24 mouse cellular contexts compared by ENCODE assay signal in genomic region chr2:127479210-127479609, GRCm38 (mm10). TPM values are rescaled to one million over a fixed set of nuclear protein-coding genes. Genes with fewer than 3 reads are reported as not detected.
"Had no signal": no experiment of that assay in that cellular context is flagged by ENCODE, and none has a peak within 500 bp of the region (broad histone marks: within the 10 kb centered on the region; RNA-seq: fewer than 3 reads in every experiment).

No protein-coding gene starts in this region.

- ATAC-seq: intestine, postnatal 0 days; liver, embryonic 12.5 days; midbrain, embryonic 13.5 days; midbrain, embryonic 16.5 days had no signal

- H3K9me3 ChIP-seq: limb, embryonic 12.5 days; liver, embryonic 12.5 days; liver, embryonic 15.5 days; lung, embryonic 15.5 days; megakaryocyte, embryonic 14.5 days; midbrain, embryonic 10.5 days; midbrain, embryonic 13.5 days; neural tube, embryonic 13.5 days had no signal

- H3K4me2 ChIP-seq: limb, embryonic 12.5 days; liver, embryonic 12.5 days; liver, embryonic 15.5 days; lung, embryonic 15.5 days; midbrain, embryonic 13.5 days; neural tube, embryonic 13.5 days had no signal

- H3K27ac ChIP-seq: kidney, postnatal 0 days; limb, embryonic 12.5 days; liver, embryonic 12.5 days; liver, embryonic 15.5 days; lung, embryonic 15.5 days; midbrain, embryonic 10.5 days; midbrain, embryonic 13.5 days; neural tube, embryonic 13.5 days had no signal

- DNase-seq: kidney, adult 2 months; kidney, postnatal 25 days; liver; lung, adult 18-20 months; lung, postnatal 10 days; lung, postnatal 36 days; retina, postnatal 1 day; thymus, adult 18-20 months; thymus, postnatal 36 days had no signal

- H3K36me3 ChIP-seq: limb, embryonic 12.5 days; liver, embryonic 12.5 days; liver, embryonic 15.5 days; lung, embryonic 15.5 days; midbrain, embryonic 10.5 days; midbrain, embryonic 13.5 days; neural tube, embryonic 13.5 days had no signal

- H3K9ac ChIP-seq: limb, embryonic 12.5 days; liver, embryonic 12.5 days; liver, embryonic 15.5 days; lung, embryonic 15.5 days; midbrain, embryonic 13.5 days; neural tube, embryonic 13.5 days had no signal

- H3K4me3 ChIP-seq: limb, embryonic 12.5 days; liver, embryonic 12.5 days; liver, embryonic 15.5 days; lung, embryonic 15.5 days; megakaryocyte, embryonic 14.5 days; midbrain, embryonic 10.5 days; midbrain, embryonic 13.5 days; myocyte; neural tube, embryonic 13.5 days had no signal

RNA-seq across cellular contexts. Expression of gene Kcnip3, which starts 42.7 kb away (rescaled TPM):
- total RNA-seq: neutrophil, adult 5-6 weeks had no signal

RNA-seq across cellular contexts. Expression of gene Gpat2, which starts 54.2 kb away (rescaled TPM):
- total RNA-seq: layer of hippocampus, postnatal 10 days; monocyte, adult 5-6 weeks; neutrophil, adult 5-6 weeks had no signal
- polyA plus RNA-seq: myocyte had no signal
